Mouse (Mus musculus): ENCODE results near the gene Bhlhb9. TPM values are rescaled to one million over a fixed set of nuclear protein-coding genes. Genes with fewer than 3 reads are reported as not detected.
A peak's percentile ranks its signal among the peaks of the same experiment; 100 is the strongest.
"Not testable (repeated sequence)": the region's sequence is repeated elsewhere in the genome, so short reads cannot be mapped to it uniquely, and the experiment has no call there.

Bhlhb9 gene
- total and polyA plus RNA-seq, 2 experiments from 2014 or later: 69.9 to 109 TPM

DNA sequence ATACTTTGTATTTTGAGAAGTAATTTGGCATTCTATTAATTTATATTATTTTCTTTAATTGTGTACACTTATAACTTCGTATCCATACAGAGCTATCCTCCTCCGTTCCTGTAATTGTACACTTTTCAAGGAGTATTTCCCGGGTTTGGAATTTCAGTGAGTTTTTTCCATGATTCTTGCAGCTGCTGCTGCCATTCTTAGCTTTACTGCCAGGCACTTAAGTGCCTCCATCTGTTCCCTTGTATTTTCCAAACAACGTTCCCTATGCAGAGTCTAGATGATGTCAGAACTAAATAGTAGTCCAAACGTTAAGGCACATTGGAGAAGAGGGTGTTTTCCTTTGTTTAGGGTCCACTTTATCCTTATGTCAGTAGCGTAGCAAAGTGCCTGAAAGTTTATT lies 5.1 kb upstream of the Bhlhb9 start:
- no peak for TF ChIP-seq CTCF (IDR thresholded peaks at IDR 0.05)
- Histone ChIP-seq H3K4me2 (ENCODE audit: low read depth, low read length, poor library complexity, severe bottlenecking) (no peak overlapping the region), H3K4me3 (ENCODE audit: low read depth, low read length) (no peak overlapping the region), H3K9me3 (ENCODE audit: low read length) (no peaks in the 10 kb centered on the region), H3K36me3 (ENCODE audit: insufficient read depth, low read length) (no peaks in the 10 kb centered on the region), H3K27me3 (ENCODE audit: insufficient read depth, low read length) (no peaks in the 10 kb centered on the region), H3K9ac (replicated peaks; ENCODE audit: low read length, poor library complexity, severe bottlenecking) (no peak overlapping the region), H3K4me1 (ENCODE audit: insufficient read depth, low read length) (no peaks in the 10 kb centered on the region), H3K27ac (ENCODE audit: low read depth, low read length) (no peak overlapping the region)
- DNase-seq (ENCODE audit: low spot score) (no peak), ATAC-seq (ENCODE audit: low FRiP score) (no peak)
- WGBS: 80% methylated on average over 6 of the region's 6 CpGs

DNA sequence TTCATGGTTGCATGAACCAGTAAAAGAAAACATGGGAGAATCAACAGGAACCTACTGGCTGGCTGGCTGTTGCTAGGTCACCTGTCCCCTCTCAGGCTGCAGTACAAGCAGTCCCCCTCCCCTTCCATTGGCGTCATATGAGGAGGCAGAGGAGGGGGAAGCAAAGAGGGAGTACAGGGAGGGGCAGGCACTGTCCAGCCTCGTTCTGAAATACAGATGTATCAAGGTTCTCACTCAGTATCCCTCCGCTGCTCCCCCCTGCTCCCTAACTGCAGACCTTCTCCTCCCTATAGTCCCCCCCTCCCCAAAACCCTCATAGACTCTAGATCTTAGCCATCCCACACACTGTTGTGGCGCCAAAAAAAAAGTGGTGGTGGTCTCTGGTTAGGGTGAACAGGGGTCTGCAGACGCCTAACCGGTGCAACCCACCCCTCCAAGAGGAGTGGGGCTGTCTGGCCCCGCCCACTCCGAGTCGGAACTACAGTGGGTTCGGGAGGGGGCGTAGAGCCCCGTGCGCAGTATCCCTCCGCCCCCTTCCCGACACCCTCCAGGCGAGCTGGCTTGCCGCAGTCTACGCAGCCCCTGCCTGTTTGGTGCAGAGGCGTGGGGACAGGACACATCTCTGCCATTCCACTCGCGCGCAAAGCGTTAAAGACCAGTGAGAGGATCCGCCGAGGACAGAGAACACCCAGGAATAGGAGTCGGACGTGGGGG lies 1.6 kb upstream of the Bhlhb9 start:
- H3K4me1 ChIP-seq (ENCODE audit: insufficient read depth, low read length); H3K27me3 ChIP-seq (ENCODE audit: insufficient read depth, low read length); H3K36me3 ChIP-seq (ENCODE audit: insufficient read depth, low read length); H3K9me3 ChIP-seq (ENCODE audit: low read length): not testable (repeated sequence)
- Histone ChIP-seq H3K9ac (replicated peaks; ENCODE audit: low read length, poor library complexity, severe bottlenecking) (peak overlapping the region; percentile 79), H3K27ac (ENCODE audit: low read depth, low read length) (peak overlapping the region; percentile 84), H3K4me2 (ENCODE audit: low read depth, low read length, poor library complexity, severe bottlenecking) (peak overlapping the region; percentile 42), H3K4me3 (ENCODE audit: low read depth, low read length) (peak overlapping the region; percentile 52)
- WGBS: 25% methylated on average over 18 of the region's 27 CpGs
- ATAC-seq (ENCODE audit: low FRiP score) (peak; percentile 94), DNase-seq (ENCODE audit: low spot score) (peak; percentile 91)

DNA sequence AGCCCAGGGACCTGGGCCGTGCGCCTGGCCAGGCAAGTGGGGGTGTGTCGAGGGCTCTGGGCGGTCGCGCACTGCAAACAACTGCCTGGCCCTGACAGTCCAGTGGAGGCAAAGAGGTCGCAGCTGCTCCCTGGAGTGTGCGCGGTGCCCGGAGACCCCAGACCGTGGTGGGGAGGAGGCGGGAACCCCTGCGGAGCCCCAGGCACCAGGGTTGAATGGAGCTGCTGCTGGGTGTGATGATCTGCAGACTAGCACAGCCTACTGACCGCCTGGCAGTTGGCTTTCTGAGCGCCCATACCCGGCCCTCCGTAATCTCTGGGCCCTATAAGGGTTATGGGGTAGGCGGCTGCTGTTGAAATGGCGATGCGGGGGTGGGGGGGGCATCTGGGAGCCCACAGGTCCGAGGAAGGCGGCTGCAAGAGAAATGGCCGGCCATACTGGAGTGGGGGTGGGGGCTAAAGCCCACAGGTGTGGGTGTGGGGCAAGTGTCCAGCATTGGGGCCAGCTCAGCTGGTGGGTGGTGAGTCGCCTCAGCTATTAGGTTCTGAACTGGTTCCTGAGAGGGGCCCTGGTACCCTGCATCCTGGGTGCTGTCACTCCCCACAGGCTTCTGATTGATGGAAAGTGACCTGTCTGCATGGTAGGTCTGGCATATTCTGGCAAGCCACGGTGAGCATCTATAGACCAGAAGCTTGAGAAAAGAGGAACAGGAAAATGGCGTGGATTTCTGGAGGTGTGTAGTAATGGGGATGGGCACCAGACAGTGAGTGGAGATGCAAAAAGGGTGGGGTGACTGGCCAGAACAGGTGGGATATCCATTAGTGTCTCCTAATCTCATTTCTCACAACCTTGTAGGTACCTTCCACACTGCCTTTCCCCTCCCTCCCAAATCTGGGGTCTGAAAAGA lies 836 bp upstream of the Bhlhb9 start:
- 22% methylated on average over 20 of the region's 26 CpGs for WGBS
- peak; percentile 2 for DNase-seq (ENCODE audit: low spot score)

DNA sequence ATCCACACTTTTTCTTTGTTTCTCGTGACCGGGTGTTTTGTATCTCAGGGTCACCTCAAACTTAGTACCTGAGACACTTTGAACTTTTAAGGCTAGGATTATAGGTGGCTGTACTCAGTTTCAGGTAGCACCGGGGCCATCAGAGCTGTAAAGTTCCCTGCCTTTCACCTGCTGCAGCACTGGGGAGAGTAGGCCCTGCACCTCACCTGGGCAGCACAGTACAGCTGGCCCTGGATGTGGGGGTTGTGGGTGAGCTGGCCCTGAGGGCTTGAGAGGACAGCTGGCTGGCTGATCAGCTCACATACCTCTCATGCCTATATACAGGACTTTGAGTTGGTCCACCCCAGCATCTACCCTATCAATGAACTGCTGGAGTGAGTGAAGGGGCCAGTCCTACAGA lies 6.8 kb downstream of the Bhlhb9 start:
- no peak overlapping the region for H3K9ac ChIP-seq (replicated peaks; ENCODE audit: low read length, poor library complexity, severe bottlenecking)
- no peaks in the 10 kb centered on the region for H3K27me3 ChIP-seq (ENCODE audit: insufficient read depth, low read length)
- no peak overlapping the region for H3K4me2 ChIP-seq (ENCODE audit: low read depth, low read length, poor library complexity, severe bottlenecking)
- no peak overlapping the region for H3K4me3 ChIP-seq (ENCODE audit: low read depth, low read length)
- TF ChIP-seq CTCF (IDR thresholded peaks at IDR 0.05): no peak
- ATAC-seq (ENCODE audit: low FRiP score) (peak; percentile 44; the same call in 1 of the 2 replicates), DNase-seq (ENCODE audit: low spot score) (no peak)
- WGBS: 85% methylated on average over 3 of the region's 3 CpGs
- H3K27ac ChIP-seq (ENCODE audit: low read depth, low read length): no peak overlapping the region
- no peaks in the 10 kb centered on the region for H3K4me1 ChIP-seq (ENCODE audit: insufficient read depth, low read length)
- no peaks in the 10 kb centered on the region; the same call in 1 of the 2 replicates for H3K36me3 ChIP-seq (ENCODE audit: insufficient read depth, low read length)
- no peaks in the 10 kb centered on the region for H3K9me3 ChIP-seq (ENCODE audit: low read length)

More for the DNA sequence above, 836 bp upstream of the Bhlhb9 start:
- not testable (repeated sequence) for H3K27me3 ChIP-seq (ENCODE audit: insufficient read depth, low read length); H3K36me3 ChIP-seq (ENCODE audit: insufficient read depth, low read length); H3K4me1 ChIP-seq (ENCODE audit: insufficient read depth, low read length); H3K9me3 ChIP-seq (ENCODE audit: low read length)
- ATAC-seq (ENCODE audit: low FRiP score): peak; percentile 31; the same call in 1 of the 2 replicates
- Histone ChIP-seq H3K4me3 (ENCODE audit: low read depth, low read length) (peak overlapping the region; percentile 52), H3K4me2 (ENCODE audit: low read depth, low read length, poor library complexity, severe bottlenecking) (peak overlapping the region; percentile 42), H3K27ac (ENCODE audit: low read depth, low read length) (peak overlapping the region; percentile 84), H3K9ac (replicated peaks; ENCODE audit: low read length, poor library complexity, severe bottlenecking) (peak overlapping the region; percentile 79)

DNA sequence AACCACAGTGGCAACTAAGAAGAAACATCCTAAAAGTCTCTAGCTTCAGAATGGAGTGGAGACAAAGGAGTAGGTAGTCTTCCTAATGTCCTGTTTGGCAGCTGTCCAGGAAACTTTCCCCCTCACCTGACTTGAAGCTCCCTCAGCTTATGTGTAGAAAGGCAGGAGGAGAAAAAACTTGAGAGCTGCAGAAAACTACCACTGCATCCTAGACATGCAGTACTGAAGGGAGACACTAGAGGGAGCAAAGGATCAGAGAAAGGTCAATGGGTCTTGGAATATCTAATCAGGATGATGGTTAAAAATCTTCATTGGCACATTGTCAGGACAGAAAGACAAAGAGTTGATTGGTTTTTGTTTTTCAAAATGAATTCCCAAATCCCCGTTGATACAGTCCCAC lies 8.4 kb downstream of the Bhlhb9 start:
- Histone ChIP-seq H3K27me3 (ENCODE audit: insufficient read depth, low read length) (no peaks in the 10 kb centered on the region), H3K4me1 (ENCODE audit: insufficient read depth, low read length) (no peaks in the 10 kb centered on the region), H3K9me3 (ENCODE audit: low read length) (no peaks in the 10 kb centered on the region), H3K36me3 (ENCODE audit: insufficient read depth, low read length) (no peaks in the 10 kb centered on the region), H3K4me3 (ENCODE audit: low read depth, low read length) (no peak overlapping the region), H3K27ac (ENCODE audit: low read depth, low read length) (no peak overlapping the region), H3K4me2 (ENCODE audit: low read depth, low read length, poor library complexity, severe bottlenecking) (no peak overlapping the region), H3K9ac (replicated peaks; ENCODE audit: low read length, poor library complexity, severe bottlenecking) (no peak overlapping the region)
- WGBS: 12% methylated on average over 1 of the region's 1 CpGs
- peak; percentile 87 for TF ChIP-seq CTCF (IDR thresholded peaks at IDR 0.05)
- peak; percentile 54 for DNase-seq (ENCODE audit: low spot score)
- ATAC-seq (ENCODE audit: low FRiP score): no peak

DNA sequence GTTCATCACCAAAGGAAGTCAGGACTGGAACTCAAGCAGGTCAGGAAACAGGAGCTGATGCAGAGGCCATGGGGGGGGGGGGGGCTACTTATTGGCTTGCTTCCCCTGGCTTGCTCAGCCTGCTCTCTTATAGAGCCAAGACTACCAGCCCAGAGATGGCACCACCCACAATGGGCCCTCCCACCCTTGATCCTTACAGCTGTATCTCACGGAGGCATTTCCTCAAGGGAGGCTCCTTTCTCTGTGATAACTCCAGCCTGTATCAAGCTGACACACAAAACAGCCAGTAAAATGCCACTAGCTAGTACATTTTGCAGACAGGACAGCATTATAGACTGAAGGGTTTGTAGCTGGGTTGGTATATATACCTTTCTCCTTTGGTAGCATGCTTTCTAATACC lies 38.5 kb downstream of the Bhlhb9 start:
- not testable (repeated sequence) for H3K9ac ChIP-seq (replicated peaks; ENCODE audit: low read length, poor library complexity, severe bottlenecking); H3K4me2 ChIP-seq (ENCODE audit: low read depth, low read length, poor library complexity, severe bottlenecking); H3K27me3 ChIP-seq (ENCODE audit: insufficient read depth, low read length); H3K9me3 ChIP-seq (ENCODE audit: low read length); ATAC-seq (ENCODE audit: low FRiP score); DNase-seq (ENCODE audit: low spot score); H3K4me3 ChIP-seq (ENCODE audit: low read depth, low read length); H3K4me1 ChIP-seq (ENCODE audit: insufficient read depth, low read length); H3K27ac ChIP-seq (ENCODE audit: low read depth, low read length); H3K36me3 ChIP-seq (ENCODE audit: insufficient read depth, low read length)
- WGBS: 31% methylated on average over 1 of the region's 1 CpGs

Data from midbrain, postnatal 0 days (tissue).